Mouse (Mus musculus): ENCODE data around the gene Rere. TPM values are rescaled to one million over a fixed set of nuclear protein-coding genes. Genes with fewer than 3 reads are reported as not detected.
"Not testable (repeated sequence)": the region's sequence is repeated elsewhere in the genome, so short reads cannot be mapped to it uniquely, and the experiment has no call there.

Rere gene
- polyA plus RNA-seq, 1 experiment, result 58.8 TPM

- no peaks in the 10 kb centered on the region for H3K27me3 ChIP-seq (replicated peaks; ENCODE audit: control insufficient read depth, insufficient read depth, low read length)
- peaks cover 19% of the 10 kb centered on the region; the same call in 1 of the 2 replicates for H3K4me1 ChIP-seq (ENCODE audit: control insufficient read depth, insufficient read depth, low read length)
- TF ChIP-seq CTCF (conservative IDR thresholded peaks at IDR 0.05; ENCODE audit: insufficient read depth, insufficient read length, low read depth, low read length) (no peak), POLR2A (IDR thresholded peaks at IDR 0.05; ENCODE audit: low read depth, low read length) (no peak)
- no peak overlapping the region for H3K27ac ChIP-seq (ENCODE audit: insufficient read depth, low read depth, low read length)
- no peak overlapping the region for H3K4me3 ChIP-seq (ENCODE audit: insufficient read depth, low read depth, low read length)
- no peaks in the 10 kb centered on the region for H3K36me3 ChIP-seq (ENCODE audit: control insufficient read depth, insufficient read depth, low read length)
- DNase-seq, result no peak
- 34% methylated on average over 5 of the region's 5 CpGs for WGBS
Measured at GRCm38 (mm10) chr4:150487109-150487508, 205.7 kb downstream of the Rere start.

GRCm38 (mm10) chr4:150488096-150488748 is 206.8 kb downstream of the Rere start:
- TF ChIP-seq POLR2A (IDR thresholded peaks at IDR 0.05; ENCODE audit: low read depth, low read length) (no peak), CTCF (conservative IDR thresholded peaks at IDR 0.05; ENCODE audit: insufficient read depth, insufficient read length, low read depth, low read length) (no peak)
- 7% methylated on average over 12 of the region's 12 CpGs for WGBS
- Histone ChIP-seq H3K27ac (ENCODE audit: insufficient read depth, low read depth, low read length) (peak overlapping the region; percentile 65), H3K4me3 (ENCODE audit: insufficient read depth, low read depth, low read length) (peak overlapping the region; percentile 46), H3K4me1 (ENCODE audit: control insufficient read depth, insufficient read depth, low read length) (peaks cover 21% of the 10 kb centered on the region), H3K36me3 (ENCODE audit: control insufficient read depth, insufficient read depth, low read length) (no peaks in the 10 kb centered on the region), H3K27me3 (replicated peaks; ENCODE audit: control insufficient read depth, insufficient read depth, low read length) (no peaks in the 10 kb centered on the region)
- peak; percentile 94 for DNase-seq

GRCm38 (mm10) chr4:150488767-150489166 is 207.3 kb downstream of the Rere start:
- H3K27me3 ChIP-seq (replicated peaks; ENCODE audit: control insufficient read depth, insufficient read depth, low read length), result no peaks in the 10 kb centered on the region
- H3K4me3 ChIP-seq (ENCODE audit: insufficient read depth, low read depth, low read length), result peak overlapping the region; percentile 46
- TF ChIP-seq CTCF (conservative IDR thresholded peaks at IDR 0.05; ENCODE audit: insufficient read depth, insufficient read length, low read depth, low read length), result no peak
- no peaks in the 10 kb centered on the region for H3K36me3 ChIP-seq (ENCODE audit: control insufficient read depth, insufficient read depth, low read length)
- no peak for DNase-seq
- peak overlapping the region; percentile 65 for H3K27ac ChIP-seq (ENCODE audit: insufficient read depth, low read depth, low read length)
- WGBS, result 20% methylated on average over 4 of the region's 4 CpGs
- peaks cover 22% of the 10 kb centered on the region for H3K4me1 ChIP-seq (ENCODE audit: control insufficient read depth, insufficient read depth, low read length)

- Histone ChIP-seq H3K36me3 (ENCODE audit: control insufficient read depth, insufficient read depth, low read length) (no peaks in the 10 kb centered on the region), H3K27me3 (replicated peaks; ENCODE audit: control insufficient read depth, insufficient read depth, low read length) (no peaks in the 10 kb centered on the region), H3K27ac (ENCODE audit: insufficient read depth, low read depth, low read length) (no peak overlapping the region), H3K4me1 (ENCODE audit: control insufficient read depth, insufficient read depth, low read length) (peaks cover 22% of the 10 kb centered on the region), H3K4me3 (ENCODE audit: insufficient read depth, low read depth, low read length) (no peak overlapping the region)
- WGBS, result 33% methylated on average over 6 of the region's 6 CpGs
- TF ChIP-seq CTCF (conservative IDR thresholded peaks at IDR 0.05; ENCODE audit: insufficient read depth, insufficient read length, low read depth, low read length) (no peak), POLR2A (IDR thresholded peaks at IDR 0.05; ENCODE audit: low read depth, low read length) (no peak)
- DNase-seq, result peak; percentile 17
Measured at GRCm38 (mm10) chr4:150490050-150490449, 208.6 kb downstream of the Rere start.

GRCm38 (mm10) chr4:150491710-150492109 is 210.3 kb downstream of the Rere start:
- no peak for DNase-seq
- WGBS, result 74% methylated on average over 4 of the region's 4 CpGs
- Histone ChIP-seq H3K27ac (ENCODE audit: insufficient read depth, low read depth, low read length) (no peak overlapping the region), H3K4me1 (ENCODE audit: control insufficient read depth, insufficient read depth, low read length) (peaks cover 21% of the 10 kb centered on the region), H3K36me3 (ENCODE audit: control insufficient read depth, insufficient read depth, low read length) (no peaks in the 10 kb centered on the region), H3K4me3 (ENCODE audit: insufficient read depth, low read depth, low read length) (no peak overlapping the region), H3K27me3 (replicated peaks; ENCODE audit: control insufficient read depth, insufficient read depth, low read length) (no peaks in the 10 kb centered on the region)
- TF ChIP-seq CTCF (conservative IDR thresholded peaks at IDR 0.05; ENCODE audit: insufficient read depth, insufficient read length, low read depth, low read length), result no peak
- no peak for TF ChIP-seq POLR2A (IDR thresholded peaks at IDR 0.05; ENCODE audit: low read depth, low read length)

GRCm38 (mm10) chr4:150493258-150493937 is 212.0 kb downstream of the Rere start:
- Histone ChIP-seq H3K27ac (ENCODE audit: insufficient read depth, low read depth, low read length) (peak overlapping the region; percentile 30; the same call in 1 of the 2 replicates), H3K27me3 (replicated peaks; ENCODE audit: control insufficient read depth, insufficient read depth, low read length) (no peaks in the 10 kb centered on the region), H3K4me3 (ENCODE audit: insufficient read depth, low read depth, low read length) (no peak overlapping the region), H3K36me3 (ENCODE audit: control insufficient read depth, insufficient read depth, low read length) (no peaks in the 10 kb centered on the region), H3K4me1 (ENCODE audit: control insufficient read depth, insufficient read depth, low read length) (peaks cover 17% of the 10 kb centered on the region)
- DNase-seq, result peak; percentile 42
- TF ChIP-seq POLR2A (IDR thresholded peaks at IDR 0.05; ENCODE audit: low read depth, low read length) (no peak), CTCF (conservative IDR thresholded peaks at IDR 0.05; ENCODE audit: insufficient read depth, insufficient read length, low read depth, low read length) (no peak)
- 38% methylated on average over 7 of the region's 7 CpGs for WGBS

GRCm38 (mm10) chr4:150493938-150494330 is 212.5 kb downstream of the Rere start:
- not testable (repeated sequence) for H3K27ac ChIP-seq (ENCODE audit: insufficient read depth, low read depth, low read length); H3K36me3 ChIP-seq (ENCODE audit: control insufficient read depth, insufficient read depth, low read length); DNase-seq; H3K27me3 ChIP-seq (replicated peaks; ENCODE audit: control insufficient read depth, insufficient read depth, low read length); H3K4me3 ChIP-seq (ENCODE audit: insufficient read depth, low read depth, low read length)
- H3K4me1 ChIP-seq (ENCODE audit: control insufficient read depth, insufficient read depth, low read length), result peaks cover 12% of the 10 kb centered on the region
- 59% methylated on average over 5 of the region's 5 CpGs for whole genome bisulfite sequencing
